Mouse (Mus musculus): ENCODE measurements around the gene Fgr. TPM values are rescaled to one million over a fixed set of nuclear protein-coding genes. Genes with fewer than 3 reads are reported as not detected.

Fgr gene
- total RNA-seq, 2 experiments from 2014 or later: 2.5 to 3.4 TPM

GRCm38 (mm10) chr4:133014896-133015709 lies 41.2 kb downstream of the Fgr start:
- ATAC-seq (replicated peaks; ENCODE audit: poor library complexity): no peak

GRCm38 (mm10) chr4:133015710-133016651 lies 42.1 kb downstream of the Fgr start:
- ATAC-seq (replicated peaks; ENCODE audit: poor library complexity): no peak

- no peak for ATAC-seq (replicated peaks; ENCODE audit: poor library complexity)
Measured at GRCm38 (mm10) chr4:133016677-133017415, 43.0 kb downstream of the Fgr start.

GRCm38 (mm10) chr4:133017597-133018262 lies 43.8 kb downstream of the Fgr start:
- ATAC-seq (replicated peaks; ENCODE audit: poor library complexity): no peak

- no peak for ATAC-seq (replicated peaks; ENCODE audit: poor library complexity)
Measured at GRCm38 (mm10) chr4:133018263-133018798, 44.4 kb downstream of the Fgr start.

- no peak for ATAC-seq (replicated peaks; ENCODE audit: poor library complexity)
Measured at GRCm38 (mm10) chr4:133020721-133021120, 46.8 kb downstream of the Fgr start.

DNA sequence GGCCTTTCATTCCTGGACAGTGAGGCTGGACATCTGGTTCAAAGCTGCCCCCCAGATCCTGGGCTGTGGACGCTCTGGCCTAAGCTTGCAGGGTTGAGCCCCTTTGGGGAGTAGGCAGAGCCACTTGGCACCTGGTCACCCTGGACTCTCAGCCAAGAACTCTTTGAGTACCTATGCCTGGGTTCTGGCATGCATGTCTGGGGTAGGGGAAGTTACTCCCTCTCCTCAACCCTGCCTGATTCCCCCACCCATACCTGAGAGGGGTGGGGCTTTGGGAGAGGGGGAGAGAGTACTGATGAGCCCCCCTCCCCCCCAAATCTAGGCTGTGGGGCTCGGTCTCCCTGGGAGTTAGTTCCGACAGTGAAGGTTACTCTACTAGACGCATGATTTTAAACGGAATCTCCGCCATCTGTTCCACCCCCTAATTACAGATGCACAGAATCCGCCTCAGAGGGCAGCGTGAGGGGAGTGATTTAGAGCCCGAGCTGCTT lies 47.3 kb downstream of the Fgr start:
- ATAC-seq (replicated peaks; ENCODE audit: poor library complexity): no peak

GRCm38 (mm10) chr4:133022217-133022616 lies 48.3 kb downstream of the Fgr start:
- no peak for ATAC-seq (replicated peaks; ENCODE audit: poor library complexity)

GRCm38 (mm10) chr4:133022954-133023635 lies 49.2 kb downstream of the Fgr start:
- no peak for ATAC-seq (replicated peaks; ENCODE audit: poor library complexity)

GRCm38 (mm10) chr4:133023636-133024035 lies 49.7 kb downstream of the Fgr start:
- ATAC-seq (replicated peaks; ENCODE audit: poor library complexity): no peak

DNA sequence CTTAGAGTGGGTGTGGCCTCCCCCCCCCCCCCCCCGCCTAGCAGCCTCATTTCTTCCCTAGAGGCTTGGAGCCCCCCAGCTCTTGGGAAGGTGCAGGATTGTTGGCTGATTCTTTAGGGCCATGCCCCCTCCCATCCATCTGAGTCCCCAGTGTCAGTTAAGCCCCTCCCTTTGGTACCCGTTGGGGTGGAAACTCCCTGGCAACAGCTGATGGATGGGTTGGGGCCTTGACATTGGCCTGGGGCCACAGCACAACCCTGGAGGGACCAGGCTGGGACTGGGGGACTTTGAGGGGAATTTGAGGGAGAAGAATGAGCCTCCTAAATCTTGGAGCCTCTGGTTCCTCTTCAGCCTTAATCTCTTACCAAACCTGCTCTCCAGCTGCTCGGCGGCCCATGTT lies 50.5 kb downstream of the Fgr start:
- no peak for ATAC-seq (replicated peaks; ENCODE audit: poor library complexity)

- ATAC-seq (replicated peaks; ENCODE audit: poor library complexity): no peak
Measured at GRCm38 (mm10) chr4:133024969-133025685, 51.2 kb downstream of the Fgr start.

DNA sequence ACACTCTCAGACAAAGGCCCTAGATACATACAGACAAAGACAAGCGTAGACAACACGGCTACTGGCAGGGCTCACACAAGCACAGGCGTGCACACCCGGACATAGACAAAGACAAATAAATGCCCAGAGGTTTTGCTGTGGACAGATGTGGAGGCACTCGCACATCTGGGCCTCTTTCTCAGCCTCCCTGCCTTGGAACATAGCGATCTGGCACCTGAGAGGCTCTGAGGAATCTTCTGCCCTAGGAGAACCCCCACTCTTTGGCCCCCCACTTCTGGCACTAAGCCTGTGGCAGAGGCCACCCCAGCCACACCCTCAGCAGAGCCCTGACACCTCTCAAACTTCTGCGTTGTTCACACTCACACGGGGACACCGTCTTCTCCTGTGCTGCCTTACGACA lies 52.4 kb downstream of the Fgr start:
- ATAC-seq (replicated peaks; ENCODE audit: poor library complexity): no peak

DNA sequence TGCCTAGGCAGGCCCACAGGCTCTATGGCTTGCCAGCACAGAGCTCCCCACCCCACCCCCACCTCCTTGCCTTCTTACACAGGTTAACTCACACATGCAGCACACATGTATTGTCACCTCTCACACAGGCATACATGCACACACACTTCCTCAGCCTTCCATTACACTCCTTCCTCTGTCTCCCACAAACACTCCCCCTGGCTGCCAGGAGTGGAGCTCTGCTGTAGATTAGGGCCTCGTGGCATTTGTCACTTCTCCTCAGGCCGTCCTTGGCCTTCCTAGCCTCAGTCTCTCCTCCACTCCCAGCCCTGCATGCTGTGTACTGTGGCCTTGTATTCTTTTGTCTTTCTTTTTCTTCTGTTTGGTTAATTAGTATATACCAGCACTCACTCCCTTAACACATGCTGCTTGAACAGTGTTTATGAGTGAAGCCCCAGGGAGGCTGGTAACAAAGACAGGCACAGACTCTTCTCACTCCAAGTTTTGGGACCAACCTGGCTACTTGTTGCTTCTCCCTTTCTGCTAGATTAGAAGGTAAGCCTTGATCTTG lies 53.0 kb downstream of the Fgr start:
- ATAC-seq (replicated peaks; ENCODE audit: poor library complexity): peak; percentile 62

DNA sequence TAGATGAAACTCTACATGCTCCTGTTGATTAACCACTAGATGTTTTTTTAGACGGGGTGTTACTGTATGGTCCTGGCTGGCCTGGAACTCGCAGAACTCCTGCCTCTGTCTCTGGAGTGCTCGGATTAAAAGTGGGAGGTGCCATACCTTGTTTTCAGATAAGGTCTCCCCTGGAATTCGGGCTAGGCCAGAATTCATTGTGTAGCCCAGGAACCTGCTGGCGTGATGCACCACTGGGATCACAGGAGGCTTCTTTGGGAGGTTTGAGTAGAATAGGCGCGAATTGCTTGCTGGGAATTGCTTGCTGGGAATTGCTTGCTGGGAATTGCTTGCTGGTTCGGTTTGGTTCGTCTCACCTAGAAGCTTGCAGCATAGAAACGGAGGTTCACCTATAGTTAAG lies 53.8 kb downstream of the Fgr start:
- ATAC-seq (replicated peaks; ENCODE audit: poor library complexity): no peak

DNA sequence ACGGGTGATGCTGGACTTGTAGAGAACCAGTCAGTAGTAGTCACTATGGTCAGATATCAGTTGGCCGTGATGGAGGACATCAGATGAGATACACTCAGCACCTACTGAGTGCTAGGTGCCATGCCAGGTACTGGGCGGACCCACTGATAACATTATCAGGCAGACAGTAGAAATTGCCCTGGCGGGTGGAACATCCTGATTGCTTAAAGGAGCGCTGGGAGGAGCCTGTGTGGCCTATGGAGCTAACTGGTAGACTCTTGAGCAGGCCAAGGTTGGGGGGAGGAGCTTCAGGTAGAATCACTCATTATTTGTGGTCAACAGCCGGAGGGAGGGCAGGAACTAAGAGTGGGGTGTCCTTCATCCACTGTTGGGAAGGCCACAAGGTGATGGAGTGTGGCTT lies 54.3 kb downstream of the Fgr start:
- ATAC-seq (replicated peaks; ENCODE audit: poor library complexity): peak; percentile 49

GRCm38 (mm10) chr4:133028875-133029274 lies 55.0 kb downstream of the Fgr start:
- ATAC-seq (replicated peaks; ENCODE audit: poor library complexity): no peak

DNA sequence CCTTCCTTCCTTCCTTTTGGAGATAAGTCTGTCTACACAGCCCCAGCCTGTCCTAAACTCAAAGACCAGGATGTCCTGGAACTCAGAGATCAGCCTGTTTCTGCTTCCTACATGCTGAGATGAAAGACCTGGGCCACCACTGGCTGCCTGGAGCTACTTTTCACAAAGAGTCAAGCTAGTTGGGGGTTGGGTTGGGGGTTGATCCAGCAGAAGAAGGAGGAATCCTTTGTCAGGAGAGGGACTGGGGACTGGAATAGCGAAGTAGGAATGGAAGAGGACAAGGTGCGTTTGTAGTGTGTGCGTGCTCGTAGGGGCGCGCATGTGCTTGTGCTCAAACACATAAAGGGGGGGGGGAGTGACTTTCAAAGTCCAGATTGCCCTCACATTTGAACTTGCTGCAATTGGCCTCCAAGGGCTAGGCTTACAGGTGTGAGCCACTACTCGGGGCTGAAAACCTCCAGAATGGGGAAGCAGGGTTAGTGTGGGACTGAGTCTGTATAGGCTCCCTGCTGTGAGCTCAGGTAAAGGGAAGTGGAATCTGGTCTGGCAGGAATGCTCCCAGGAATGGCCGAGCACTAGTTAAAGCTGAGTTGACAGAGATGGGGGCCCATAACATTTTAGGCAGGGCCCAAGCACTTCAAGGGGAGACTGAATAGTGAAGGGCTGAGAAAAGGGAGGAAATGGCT lies 58.7 kb downstream of the Fgr start:
- no peak for ATAC-seq (replicated peaks; ENCODE audit: poor library complexity)

Data from megakaryocyte progenitor cell, adult 5-6 weeks (primary cell).